11 mouse cellular contexts compared by ENCODE assay signal in genomic region chr9:91358851-91359687, GRCm38 (mm10). TPM values are rescaled to one million over a fixed set of nuclear protein-coding genes. Genes with fewer than 3 reads are reported as not detected.
DNase-seq lines count a peak whose midpoint lies in the region; ATAC-seq and TF ChIP-seq lines count a peak whose summit lies in the region.
"Had no signal": no experiment of that assay in that cellular context is flagged by ENCODE, and none has a peak within 500 bp of the region (broad histone marks: within the 10 kb centered on the region; RNA-seq: fewer than 3 reads in every experiment).

No protein-coding gene starts in this region.

- no peaks in the 10 kb centered on the region for H3K9me3 ChIP-seq in hindbrain, embryonic 11.5 days (ENCODE audit: control insufficient read depth, low read length)
- H3K9me3 ChIP-seq in midbrain, postnatal 0 days (ENCODE audit: low read length) = no peaks in the 10 kb centered on the region
- H3K9me3 ChIP-seq: limb, embryonic 13.5 days had no signal

- H3K4me3 ChIP-seq in hindbrain, embryonic 11.5 days (ENCODE audit: low read depth, low read length) = peak overlapping the region; percentile 26
- H3K4me3 ChIP-seq in midbrain, postnatal 0 days (ENCODE audit: low read depth, low read length) = peak overlapping the region; percentile 18; the same call in 1 of the 2 replicates
- no peak overlapping the region for H3K4me3 ChIP-seq in lung, adult 2 months (replicated peaks; ENCODE audit: extremely low read depth, low read depth, low read length)
- H3K4me3 ChIP-seq: limb, embryonic 13.5 days had no signal

- H3K36me3 ChIP-seq in hindbrain, embryonic 11.5 days (ENCODE audit: control insufficient read depth, insufficient read depth, low read length) = no peaks in the 10 kb centered on the region
- no peaks in the 10 kb centered on the region for H3K36me3 ChIP-seq in midbrain, postnatal 0 days (ENCODE audit: insufficient read depth, low read length)
- H3K36me3 ChIP-seq: limb, embryonic 13.5 days had no signal

- H3K4me2 ChIP-seq in hindbrain, embryonic 11.5 days (replicated peaks; ENCODE audit: low read depth, low read length) = peak overlapping the region; percentile 14
- peak overlapping the region; percentile 33; the same call in 1 of the 2 replicates for H3K4me2 ChIP-seq in midbrain, postnatal 0 days (ENCODE audit: low read depth, low read length, poor library complexity, severe bottlenecking)
- H3K4me2 ChIP-seq: limb, embryonic 13.5 days had no signal

- H3K4me1 ChIP-seq in hindbrain, embryonic 11.5 days (replicated peaks; ENCODE audit: control insufficient read depth, insufficient read depth, low read length) = no peaks in the 10 kb centered on the region; the same call in 1 of the 2 replicates
- no peaks in the 10 kb centered on the region; the same call in 1 of the 2 replicates for H3K4me1 ChIP-seq in midbrain, postnatal 0 days (ENCODE audit: insufficient read depth, low read length)
- peaks cover 3% of the 10 kb centered on the region; the same call in 1 of the 2 replicates for H3K4me1 ChIP-seq in lung, adult 2 months (ENCODE audit: control insufficient read depth, insufficient read depth, low read length)

- 0 out of 2 replicates have a peak overlapping the region, but pooled peaks have one; percentile 1 for H3K27ac ChIP-seq in hindbrain, embryonic 11.5 days (ENCODE audit: low read depth, low read length)
- H3K27ac ChIP-seq in midbrain, postnatal 0 days (ENCODE audit: low read depth, low read length) = no peak overlapping the region; the same call in 1 of the 2 replicates
- H3K27ac ChIP-seq: limb, embryonic 13.5 days had no signal

- 10% methylated on average over 10 of the region's 10 CpGs for WGBS in hindbrain, embryonic 11.5 days
- WGBS in midbrain, postnatal 0 days = 37% methylated on average over 10 of the region's 10 CpGs
- WGBS in lung, adult 2 months = 15% methylated on average over 10 of the region's 10 CpGs

- no peak for ATAC-seq in hindbrain, embryonic 11.5 days (ENCODE audit: low FRiP score)
- no peak for ATAC-seq in midbrain, postnatal 0 days (ENCODE audit: low FRiP score)
- ATAC-seq in erythroid progenitor cell, adult 5-6 weeks (replicated peaks; ENCODE audit: low FRiP score, poor library complexity, severe bottlenecking) = no peak

- peak; percentile 78 for DNase-seq in brain, embryonic 14.5 days (ENCODE audit: low read depth)
- DNase-seq in embryo, embryonic 11 days = peak; percentile 47
- peak; percentile 68 for DNase-seq in hindbrain, embryonic 11.5 days (ENCODE audit: low spot score)
- DNase-seq in midbrain, postnatal 0 days (ENCODE audit: low spot score) = peak; percentile 53
- DNase-seq in lung, adult 2 months = no peak
- DNase-seq in right cerebral cortex, adult 2 months (ENCODE audit: low spot score in 2 of 2) = no peak

- TF ChIP-seq CTCF in brain, embryonic 14.5 days (IDR thresholded peaks at IDR 0.05; ENCODE audit: borderline replicate concordance, extremely low read depth, insufficient read depth, insufficient read length) = no peak
- no peak for TF ChIP-seq CTCF in midbrain, postnatal 0 days (IDR thresholded peaks at IDR 0.05)
- no peak for TF ChIP-seq CTCF in lung, adult 2 months (IDR thresholded peaks at IDR 0.05; ENCODE audit: insufficient read depth, low read length)

- no peak overlapping the region for H3K9ac ChIP-seq in hindbrain, embryonic 11.5 days (ENCODE audit: low read depth, low read length)
- H3K9ac ChIP-seq in midbrain, postnatal 0 days (replicated peaks; ENCODE audit: low read length, poor library complexity, severe bottlenecking) = 0 out of 2 replicates have a peak overlapping the region, but pooled peaks have one; percentile 30
- H3K9ac ChIP-seq: limb, embryonic 13.5 days had no signal

- H3K27me3 ChIP-seq in hindbrain, embryonic 11.5 days (ENCODE audit: control insufficient read depth, insufficient read depth, low read length) = peaks cover 54% of the 10 kb centered on the region
- peaks cover 55% of the 10 kb centered on the region for H3K27me3 ChIP-seq in midbrain, postnatal 0 days (ENCODE audit: insufficient read depth, low read length)

- TF ChIP-seq POLR2A in brain, embryonic 14.5 days (IDR thresholded peaks at IDR 0.05; ENCODE audit: borderline replicate concordance, extremely low read depth, insufficient read depth, insufficient read length, poor library complexity, severe bottlenecking) = no peak
- TF ChIP-seq POLR2A in lung, adult 2 months (IDR thresholded peaks at IDR 0.05; ENCODE audit: borderline replicate concordance, extremely low read depth, low read depth, low read length) = no peak

RNA-seq across cellular contexts. Expression of gene Zic4, which starts 3.1 kb away (rescaled TPM):
- polyA plus RNA-seq in brain, embryonic 14.5 days (2012; rRNA removed) = 89.6 and 91.1 TPM in 2 replicates
- 32.8 and 36.5 TPM in 2 replicates for polyA plus RNA-seq in hindbrain, embryonic 11.5 days (2014; fragmentation: Nextera tagmentation; extraction: Ambion mirVana)
- total RNA-seq in midbrain, postnatal 0 days (2014; rRNA removed) = 54.7 and 73.4 TPM in 2 replicates
- 22.2 and 33.5 TPM in 2 replicates for polyA plus RNA-seq in midbrain, postnatal 0 days (2015; fragmentation: Nextera tagmentation; extraction: Ambion mirVana)
- polyA plus RNA-seq in lung, adult 2 months (2012; rRNA removed) = not detected in 2 replicates
- not detected in 2 replicates for total RNA-seq in erythroid progenitor cell, adult 5-6 weeks (2015; ENCODE audit: low replicate concordance)
- not detected in 2 replicates for total RNA-seq in erythroid progenitor cell, adult 5-6 weeks (2017; ENCODE audit: low replicate concordance)
- total RNA-seq: heart, adult 8-10 months had no signal
- polyA plus RNA-seq: large intestine, adult 2 months; lung, embryonic 16.5 days had no signal

RNA-seq across cellular contexts. Expression of gene Zic1, which starts 6.5 kb away (rescaled TPM):
- polyA plus RNA-seq in brain, embryonic 14.5 days (2012; rRNA removed) = 576 and 642 TPM in 2 replicates
- 18.2 and 23.8 TPM in 2 replicates for polyA plus RNA-seq in hindbrain, embryonic 11.5 days (2014; fragmentation: Nextera tagmentation; extraction: Ambion mirVana)
- 91.8 and 146 TPM in 2 replicates for total RNA-seq in midbrain, postnatal 0 days (2014; rRNA removed)
- polyA plus RNA-seq in midbrain, postnatal 0 days (2015; fragmentation: Nextera tagmentation; extraction: Ambion mirVana) = 4.1 and 8.2 TPM in 2 replicates
- polyA plus RNA-seq in lung, adult 2 months (2012; rRNA removed) = 0.49 and 1.6 TPM in 2 replicates
- not detected in 2 replicates for total RNA-seq in erythroid progenitor cell, adult 5-6 weeks (2015; ENCODE audit: low replicate concordance)
- not detected in 2 replicates for total RNA-seq in erythroid progenitor cell, adult 5-6 weeks (2017; ENCODE audit: low replicate concordance)
- polyA plus RNA-seq: large intestine, adult 2 months; lung, embryonic 16.5 days had no signal

Comparison
In these comparisons a context has a peak if more than half of its experiments do, and no peak if none do; other contexts are left out.
1. DNase-seq: peak in brain, embryonic 14.5 days (single experiment), embryo, embryonic 11 days (single experiment), hindbrain, embryonic 11.5 days (single experiment) and midbrain, postnatal 0 days (single experiment); none in lung, adult 2 months (single experiment) and right cerebral cortex, adult 2 months (0 of 2).
2. RNA of gene Zic4, which starts 3.1 kb away (polyA plus RNA-seq): 89.6 to 91.1 TPM in brain, embryonic 14.5 days, 32.8 to 36.5 TPM in hindbrain, embryonic 11.5 days and 22.2 to 33.5 TPM in midbrain, postnatal 0 days; not detected in lung, adult 2 months; every median in the first group is over 10 times any median in the second.
3. RNA of gene Zic1, which starts 6.5 kb away (polyA plus RNA-seq): 576 to 642 TPM in brain, embryonic 14.5 days; 18.2 to 23.8 TPM in hindbrain, embryonic 11.5 days, 4.1 to 8.2 TPM in midbrain, postnatal 0 days and 0.49 to 1.6 TPM in lung, adult 2 months; every median in the first group is over 10 times any median in the second.